Mouse (Mus musculus): ENCODE measurements around the gene Sema4c. TPM values are rescaled to one million over a fixed set of nuclear protein-coding genes. Genes with fewer than 3 reads are reported as not detected.

Gene Sema4c
- polyA plus RNA-seq, 1 experiment = 20.6 TPM

- no peak for DNase-seq (ENCODE audit: low read depth)
These were observed 56.9 kb downstream of the Sema4c start for GRCm38 (mm10) chr1:36501261-36501660.

Other genes with a start within 250 kb of the Sema4c start
- gene Kansl3, start 189.2 kb downstream of the Sema4c start, polyA plus RNA-seq (2012; rRNA removed) = 51.8 and 56.4 TPM in 2 replicates
- 0.13 and 0.20 TPM in 2 replicates for gene Fer1l5, start 186.1 kb downstream of the Sema4c start, polyA plus RNA-seq (2012; rRNA removed)
- 18.6 and 19.3 TPM in 2 replicates for gene Lman2l, start 113.1 kb downstream of the Sema4c start, polyA plus RNA-seq (2012; rRNA removed)
- gene Cnnm4, start 86.7 kb downstream of the Sema4c start, polyA plus RNA-seq (2012; rRNA removed) = 5.5 and 6.0 TPM in 2 replicates
- gene Cnnm3, start 46.5 kb downstream of the Sema4c start, polyA plus RNA-seq (2012; rRNA removed) = 19.3 and 25.6 TPM in 2 replicates
- 9.3 and 13.5 TPM in 2 replicates for gene Ankrd23, start 21.5 kb downstream of the Sema4c start, polyA plus RNA-seq (2012; rRNA removed)
- not detected in 2 replicates for gene Gm42417, start 18.9 kb downstream of the Sema4c start, polyA plus RNA-seq (2012; rRNA removed)
- 17.7 and 19.5 TPM in 2 replicates for gene Ankrd39, start 10.9 kb downstream of the Sema4c start, polyA plus RNA-seq (2012; rRNA removed)
- gene Fam178b, start 124.8 kb upstream of the Sema4c start, polyA plus RNA-seq (2012; rRNA removed) = 6.8 and 10.5 TPM in 2 replicates
- gene Cox5b, start 133.1 kb upstream of the Sema4c start, polyA plus RNA-seq (2012; rRNA removed) = 453 and 480 TPM in 2 replicates
- gene 4933424G06Rik, start 151.8 kb upstream of the Sema4c start, polyA plus RNA-seq (2012; rRNA removed) = 0.11 TPM in 1 of 2 replicates, not detected in the other
- gene Actr1b, start 156.1 kb upstream of the Sema4c start, polyA plus RNA-seq (2012; rRNA removed) = 102 and 123 TPM in 2 replicates
- 16.6 and 19.2 TPM in 2 replicates for gene Zap70, start 203.4 kb upstream of the Sema4c start, polyA plus RNA-seq (2012; rRNA removed)